Mouse (Mus musculus) MEL (cell line): ENCODE measurements at regions not wholly inside any gene's neighbourhood (a gene's known extent, or its start where the extent isn't known, plus 50 kb on each side); places are given as distances from the start of the nearest gene placed in this dataset.

ENCODE experiments used
- CTCF ChIP-seq, 3 experiments: IDR thresholded peaks in 2 of 3; conservative IDR thresholded peaks in 1 of 3; 2 replicates each; pipeline ENCODE4 v1.5.1; 2011 to 2012; ENCODE audit warnings: low read length in 3 of 3, low read depth in 2 of 3, mild to moderate bottlenecking in 2 of 3, improper control_type of control experiment in 1 of 3, inconsistent platforms in 1 of 3, mixed read lengths in 1 of 3, moderate library complexity in 1 of 3; ENCODE audit not compliant: control insufficient read depth in 1 of 3, insufficient read depth in 1 of 3, poor library complexity in 1 of 3, severe bottlenecking in 1 of 3
- E2F4 ChIP-seq: IDR thresholded peaks from 2 replicates; pipeline ENCODE4 v1.6.1; 2011; ENCODE audit warnings: low read depth, low read length, improper control_type of control experiment, borderline replicate concordance
- EP300 ChIP-seq, 2 experiments: IDR thresholded peaks; 2 replicates each; pipeline ENCODE4 v1.6.1; 2011; ENCODE audit warnings: improper control_type of control experiment in 2 of 2, low read length in 2 of 2, low read depth in 1 of 2, mild to moderate bottlenecking in 1 of 2
- GABPA ChIP-seq: IDR thresholded peaks from 2 replicates; pipeline ENCODE4 v1.6.1; 2012; ENCODE audit warnings: low read depth, mild to moderate bottlenecking, inconsistent platforms, low read length, improper control_type of control experiment, moderate library complexity
- GATA1 ChIP-seq: IDR thresholded peaks from 2 replicates; pipeline ENCODE4 v1.6.1; 2011; ENCODE audit warnings: low read depth, low read length, improper control_type of control experiment
- JUND ChIP-seq: IDR thresholded peaks from 2 replicates; pipeline ENCODE4 v1.6.1; 2011; ENCODE audit warnings: low read depth, mild to moderate bottlenecking, improper control_type of control experiment, low read length
- MAFK ChIP-seq: IDR thresholded peaks from 2 replicates; pipeline ENCODE4 v1.6.1; 2011; ENCODE audit warnings: low read depth, mild to moderate bottlenecking, low read length, improper control_type of control experiment, borderline replicate concordance
- MXI1 ChIP-seq: IDR thresholded peaks from 2 replicates; pipeline ENCODE4 v1.6.1; 2011; ENCODE audit warnings: mild to moderate bottlenecking, low read depth, low read length, improper control_type of control experiment
- POLR2A ChIP-seq, 2 experiments: IDR thresholded peaks; 2 replicates each; pipeline ENCODE4 v1.6.1; 2011 to 2012; ENCODE audit warnings: low read length in 2 of 2, mild to moderate bottlenecking in 2 of 2, control low read depth in 1 of 2, improper control_type of control experiment in 1 of 2, low read depth in 1 of 2, moderate library complexity in 1 of 2; ENCODE audit not compliant: control insufficient read depth in 1 of 2, insufficient read depth in 1 of 2, poor library complexity in 1 of 2
- TAL1 ChIP-seq: IDR thresholded peaks from 2 replicates; pipeline ENCODE4 v1.6.1; 2012; ENCODE audit warnings: mild to moderate bottlenecking, inconsistent platforms, low read length, moderate library complexity, mixed read lengths
- USF1 ChIP-seq: IDR thresholded peaks from 2 replicates; pipeline ENCODE4 v1.6.1; 2014; ENCODE audit warnings: low read depth, mild to moderate bottlenecking, inconsistent platforms, low read length, improper control_type of control experiment, moderate library complexity
- USF2 ChIP-seq, 2 experiments: IDR thresholded peaks; 2 replicates each; pipeline ENCODE4 v1.6.1; 2011 to 2012; ENCODE audit warnings: improper control_type of control experiment in 2 of 2, low read length in 2 of 2, borderline replicate concordance in 1 of 2, inconsistent platforms in 1 of 2, low read depth in 1 of 2, mild to moderate bottlenecking in 1 of 2; ENCODE audit not compliant: insufficient read depth in 1 of 2

- no peak for TF ChIP-seq USF2 (IDR thresholded peaks at IDR 0.05; ENCODE audit: borderline replicate concordance in 1 of 2, insufficient read depth in 1 of 2, low read depth in 1 of 2, low read length in 2 of 2)
- TF ChIP-seq EP300 (IDR thresholded peaks at IDR 0.05; ENCODE audit: low read depth in 1 of 2, low read length in 2 of 2) = no peak
- no peak for TF ChIP-seq JUND
- no peak for TF ChIP-seq CTCF (IDR thresholded peaks at IDR 0.05 in 2 of 3, conservative IDR thresholded peaks at IDR 0.05 in 1 of 3; ENCODE audit: control insufficient read depth in 1 of 3, insufficient read depth in 1 of 3, low read depth in 2 of 3, low read length in 3 of 3, poor library complexity in 1 of 3, severe bottlenecking in 1 of 3)
- TF ChIP-seq POLR2A (IDR thresholded peaks at IDR 0.05; ENCODE audit: control insufficient read depth in 1 of 2, insufficient read depth in 1 of 2, low read depth in 1 of 2, low read length in 2 of 2, poor library complexity in 1 of 2) = no peak
- no peak for TF ChIP-seq E2F4
- no peak for TF ChIP-seq TAL1
- TF ChIP-seq GABPA = no peak
- TF ChIP-seq USF1 = no peak
- TF ChIP-seq MXI1 = no peak
- no peak for TF ChIP-seq MAFK
- TF ChIP-seq GATA1 = no peak
Observed at GRCm38 (mm10) chr3:45645856-45646450, 267.8 kb downstream of the Pcdh10 start.
